Mouse (Mus musculus): ENCODE results near the gene Prr5l.

Gene Prr5l

DNA sequence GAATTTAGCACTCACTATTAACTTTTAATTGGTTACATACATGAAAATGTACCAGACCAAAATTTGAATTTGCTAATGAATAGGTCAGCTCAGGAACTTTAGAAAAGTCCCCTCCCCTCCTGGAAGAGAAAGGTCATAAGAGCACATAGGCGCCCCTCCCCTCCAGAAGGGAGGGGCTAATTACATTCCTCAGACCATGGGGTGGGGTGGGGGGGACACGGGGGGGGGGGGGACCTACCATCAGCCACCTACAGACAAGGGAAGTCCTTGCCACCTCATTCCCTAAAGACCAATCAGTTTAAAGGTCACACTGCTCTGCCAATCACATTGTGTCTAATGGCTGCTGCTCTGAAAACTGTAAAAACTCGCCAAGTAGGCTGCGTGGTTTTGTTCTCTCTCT lies 59.0 kb downstream of the Prr5l start:
- no peak for DNase-seq (ENCODE audit: inconsistent age in 2 of 2, low spot score in 1 of 2)

DNA sequence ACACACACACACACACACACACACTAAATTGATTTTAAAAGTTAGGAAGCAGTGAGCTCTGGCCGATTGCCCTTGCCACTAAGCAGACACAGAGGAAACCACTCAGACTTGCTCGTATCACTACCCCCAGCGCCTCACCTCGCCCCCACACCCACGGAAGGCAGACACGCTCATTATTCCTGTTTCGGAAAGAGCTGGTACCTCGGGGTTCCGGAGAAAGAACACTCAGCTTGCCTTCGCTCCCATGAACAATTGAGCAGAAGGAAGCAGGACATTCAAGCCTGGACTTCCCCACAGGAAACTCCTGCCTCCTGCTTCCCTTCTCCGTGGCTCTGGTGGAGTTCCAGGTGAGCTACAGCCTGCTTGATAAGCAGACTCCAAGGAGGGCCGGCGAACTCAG lies 60.0 kb downstream of the Prr5l start:
- peak; percentile 47 to 62 for DNase-seq (ENCODE audit: inconsistent age in 2 of 2, low spot score in 1 of 2)

DNA sequence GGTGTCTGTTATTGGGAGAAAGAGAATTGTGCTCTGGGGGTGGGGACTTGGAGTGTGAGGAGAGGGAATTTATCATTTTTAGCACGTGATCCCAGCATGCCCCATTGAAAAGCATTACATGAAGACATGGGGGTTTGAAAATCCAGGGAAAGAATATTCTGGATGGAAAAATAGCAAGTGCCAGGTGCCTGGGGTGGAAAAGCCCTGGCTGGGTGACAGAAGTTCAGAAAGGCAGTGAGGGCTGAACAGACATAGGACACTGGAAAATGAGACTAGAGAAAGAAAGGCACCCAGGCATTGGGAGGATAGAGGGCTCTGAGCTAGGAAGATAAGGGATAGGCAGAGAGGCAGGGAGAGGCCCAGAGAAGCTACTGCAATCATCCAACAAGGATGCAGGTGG lies 62.0 kb downstream of the Prr5l start:
- DNase-seq (ENCODE audit: inconsistent age in 2 of 2, low spot score in 1 of 2), result no peak

DNA sequence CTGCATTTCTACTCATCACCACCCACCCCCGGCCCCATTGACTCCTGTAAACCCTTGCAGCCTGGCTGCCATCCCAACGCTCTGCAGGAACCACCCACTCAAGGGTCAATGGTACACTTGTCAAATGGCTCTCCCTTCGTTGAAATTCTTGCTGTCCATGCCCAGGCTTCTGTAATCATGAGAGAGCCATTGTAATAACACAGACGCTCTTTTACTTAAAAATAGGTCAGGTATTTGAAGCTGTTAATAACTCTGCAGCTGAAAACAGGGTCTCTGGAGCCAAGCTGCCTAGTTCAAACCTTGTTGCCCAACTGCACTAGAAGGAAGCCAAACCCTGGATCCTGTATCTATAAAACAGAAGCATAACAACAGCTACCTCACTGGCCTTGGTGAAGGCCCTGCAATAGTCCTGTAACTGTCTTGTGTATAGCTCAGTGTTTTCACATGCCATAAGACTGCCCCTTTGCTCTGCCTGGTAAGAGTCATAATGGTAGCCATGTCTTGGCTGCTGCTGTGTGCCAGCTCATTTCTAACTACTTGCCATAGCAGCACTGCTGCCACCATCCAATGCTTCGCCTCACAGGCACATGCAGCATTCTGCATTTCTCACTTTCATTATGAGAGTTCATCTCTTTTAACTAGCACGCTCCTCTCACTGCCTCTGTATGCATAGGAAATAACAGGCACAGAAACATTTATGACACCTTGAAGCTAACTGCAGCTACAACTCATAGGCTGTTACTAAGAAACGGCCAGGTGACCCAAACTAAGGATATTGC lies 63.7 kb downstream of the Prr5l start:
- no peak for DNase-seq (ENCODE audit: inconsistent age in 2 of 2, low spot score in 1 of 2)

DNA sequence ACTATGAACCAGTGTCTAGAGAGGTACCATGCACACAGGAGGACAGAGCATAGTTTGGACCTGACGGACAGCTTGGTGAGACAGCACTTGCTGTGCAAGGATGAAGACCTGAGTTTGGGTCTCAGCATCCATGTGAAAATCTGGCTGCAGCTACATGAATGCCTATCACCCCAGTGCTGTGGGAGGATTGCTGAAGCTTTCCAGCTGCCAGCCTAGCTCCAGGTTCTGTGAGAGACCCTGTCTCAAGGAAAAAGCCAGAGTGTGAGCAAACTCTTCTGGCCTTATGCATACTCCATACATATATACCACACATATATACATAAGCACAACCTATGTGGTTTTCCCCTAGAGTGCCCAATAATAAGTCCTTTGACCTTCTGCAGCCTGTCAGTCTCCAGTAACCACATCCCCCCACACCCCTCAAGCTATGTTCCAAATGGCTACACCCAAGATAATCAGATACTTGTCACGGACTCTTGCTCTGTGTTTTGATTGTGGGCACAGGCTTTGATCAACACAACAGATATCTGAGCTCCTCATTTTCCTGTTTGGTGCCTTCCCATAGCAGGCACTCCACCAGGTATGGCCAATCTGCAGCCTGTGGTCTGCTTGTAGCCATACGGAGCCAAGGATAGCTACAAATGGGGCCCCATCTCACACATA lies 66.0 kb downstream of the Prr5l start:
- DNase-seq (ENCODE audit: inconsistent age in 2 of 2, low spot score in 1 of 2), result no peak

DNA sequence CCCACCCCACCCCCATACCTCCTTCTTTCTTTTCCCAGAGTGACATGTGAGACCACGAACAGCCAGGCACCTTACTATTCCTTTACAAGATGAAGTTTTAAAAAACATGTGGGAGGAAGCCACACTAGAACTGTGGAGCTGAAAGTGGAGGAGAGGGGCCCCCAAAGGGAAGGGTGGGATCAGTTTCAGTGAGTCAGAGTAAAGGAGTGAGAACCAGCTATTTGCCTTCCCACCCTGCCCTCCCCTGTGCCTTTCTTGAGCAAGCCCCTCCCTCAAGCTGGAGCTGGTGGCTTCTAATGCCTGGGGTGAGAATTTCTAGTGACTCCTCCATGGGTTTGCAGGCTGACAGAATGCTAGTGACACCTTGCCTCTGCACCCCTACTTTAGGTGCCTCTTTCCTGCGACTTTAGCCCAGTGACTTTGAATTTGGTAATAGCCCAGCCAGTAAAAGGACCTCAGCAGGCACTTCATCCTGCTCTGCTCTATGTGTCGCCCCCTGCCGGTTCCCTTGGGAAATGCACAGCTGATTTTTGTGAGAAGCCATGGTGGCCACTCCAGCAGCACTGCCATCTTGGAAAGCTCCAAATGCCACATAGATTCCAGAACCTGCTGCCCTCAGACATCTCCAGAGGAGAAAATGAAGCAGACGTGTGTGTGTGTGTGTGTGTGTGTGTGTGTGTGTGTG lies 67.4 kb downstream of the Prr5l start:
- DNase-seq (ENCODE audit: inconsistent age in 2 of 2, low spot score in 1 of 2), result peak; percentile 23 to 69

DNA sequence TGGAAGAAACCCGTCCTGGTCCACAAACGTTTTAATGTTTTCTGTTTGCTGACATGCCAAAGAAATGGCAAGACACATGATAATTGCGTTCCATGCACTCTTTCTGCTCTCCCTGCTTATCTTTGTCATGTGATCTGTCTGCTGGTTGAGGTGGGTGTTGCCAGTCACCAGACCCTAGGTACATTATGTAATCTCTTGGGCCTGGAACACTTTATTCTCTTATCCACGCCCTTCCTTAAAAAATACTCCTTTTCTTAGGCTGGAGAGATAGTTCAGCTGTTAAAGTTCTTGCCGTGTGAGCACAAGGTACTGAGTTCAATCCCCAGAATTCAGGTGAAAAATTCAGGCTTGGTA lies 68.6 kb downstream of the Prr5l start:
- DNase-seq (ENCODE audit: inconsistent age in 2 of 2, low spot score in 1 of 2), result no peak

DNA sequence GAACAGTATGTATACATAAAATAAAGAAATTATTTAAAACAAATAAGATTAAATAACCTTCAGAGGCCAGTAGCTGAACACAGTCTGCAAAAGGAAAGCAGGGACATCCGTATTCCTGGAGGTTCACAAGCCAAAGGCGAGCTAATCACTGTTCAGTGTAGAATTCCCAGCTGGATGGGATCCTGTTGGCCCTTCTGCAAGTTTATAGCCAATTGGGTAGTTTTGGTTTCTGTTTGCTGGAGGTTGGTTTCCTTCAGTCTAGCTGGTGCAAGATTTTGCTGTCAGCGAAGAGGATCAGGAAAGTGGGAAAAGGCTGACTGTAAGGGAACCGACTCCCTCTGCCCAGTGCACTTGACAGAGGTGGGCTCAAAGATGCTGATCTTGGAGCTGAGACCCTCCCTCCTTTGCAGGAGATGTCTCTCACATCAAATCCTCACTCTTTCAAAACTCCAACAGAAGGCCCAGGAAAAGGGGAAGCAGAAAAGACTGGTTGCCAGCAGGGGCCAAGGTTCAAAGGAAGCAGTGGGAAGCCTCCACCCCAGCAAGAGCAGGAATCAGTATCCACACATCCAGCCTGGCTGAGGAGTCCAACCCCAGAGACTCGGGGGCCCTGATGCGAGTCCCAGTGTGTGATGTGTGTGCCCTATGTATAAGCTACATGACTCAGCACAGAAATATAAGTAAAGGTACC lies 69.1 kb downstream of the Prr5l start:
- DNase-seq (ENCODE audit: inconsistent age in 2 of 2, low spot score in 1 of 2), result peak in 1 of 2 experiments; percentile 46

DNA sequence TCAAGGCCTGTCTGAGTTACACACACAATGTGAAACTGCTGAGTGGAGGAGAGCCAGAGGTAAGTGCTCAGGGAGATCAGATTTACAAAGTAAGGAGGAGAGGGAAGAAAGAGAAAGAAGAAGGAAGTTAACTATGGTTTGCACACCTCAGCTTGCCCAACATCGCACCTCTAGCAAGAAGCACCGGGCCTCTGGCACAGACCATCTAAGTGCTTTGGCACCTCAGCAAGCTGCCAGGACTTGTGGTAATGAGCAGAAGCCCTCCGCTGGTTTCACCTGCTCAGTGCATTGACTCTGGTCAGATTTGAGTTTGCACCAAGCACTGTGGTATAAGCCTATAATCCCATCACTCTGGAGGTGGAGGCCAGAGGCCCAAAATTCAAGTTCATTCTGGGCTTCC lies 70.9 kb downstream of the Prr5l start:
- no peak for DNase-seq (ENCODE audit: inconsistent age in 2 of 2, low spot score in 1 of 2)

DNA sequence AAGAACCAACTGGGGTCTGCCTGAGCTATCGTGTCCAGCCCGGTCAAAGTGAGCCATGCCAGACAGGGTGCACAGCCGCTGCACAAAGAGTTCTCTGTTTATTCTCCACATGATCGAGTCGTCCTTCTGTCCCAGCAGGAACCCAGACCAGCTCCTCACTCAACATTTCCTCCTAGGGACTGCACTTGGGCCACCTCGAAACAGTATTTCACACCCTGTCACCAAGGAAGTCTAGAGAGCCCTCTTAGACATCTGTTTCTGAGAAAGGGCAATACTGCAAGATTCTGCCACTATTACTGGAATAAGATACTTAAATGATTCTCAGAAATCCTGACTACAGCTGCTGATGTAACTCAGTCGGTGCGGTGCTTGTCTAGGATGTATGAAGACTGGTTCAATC lies 72.1 kb downstream of the Prr5l start:
- no peak for DNase-seq (ENCODE audit: inconsistent age in 2 of 2, low spot score in 1 of 2)

DNA sequence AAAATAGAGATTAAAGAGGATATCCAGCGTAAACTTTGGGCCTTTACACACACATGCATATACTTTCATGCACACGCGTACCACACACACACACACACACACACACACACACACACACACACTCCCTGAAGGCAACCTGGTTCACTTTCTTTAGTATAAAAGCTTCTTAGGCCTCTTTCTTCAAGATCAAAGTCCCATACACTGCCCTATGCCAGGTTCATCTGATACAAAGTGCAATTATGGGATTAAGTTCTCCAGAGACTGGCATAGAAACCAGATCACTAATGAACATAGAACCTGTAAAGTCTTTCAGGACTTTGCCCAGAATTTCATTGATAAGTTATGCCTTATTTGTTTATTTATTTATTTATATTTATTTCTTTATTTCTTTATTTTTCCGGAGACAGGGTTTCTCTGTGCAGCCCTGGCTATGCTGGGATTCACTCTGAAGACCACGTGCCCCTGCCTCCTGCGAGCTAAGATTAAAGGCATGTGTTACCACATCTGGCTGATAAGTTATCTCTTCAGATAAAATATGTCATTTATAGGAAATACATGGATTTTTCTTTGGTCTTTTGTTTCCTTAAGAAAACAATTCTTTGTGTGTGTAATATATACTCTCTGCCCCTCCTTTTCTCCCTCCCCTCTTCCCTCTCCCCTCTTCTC lies 73.1 kb downstream of the Prr5l start:
- DNase-seq (ENCODE audit: inconsistent age in 2 of 2, low spot score in 1 of 2), result no peak

DNA sequence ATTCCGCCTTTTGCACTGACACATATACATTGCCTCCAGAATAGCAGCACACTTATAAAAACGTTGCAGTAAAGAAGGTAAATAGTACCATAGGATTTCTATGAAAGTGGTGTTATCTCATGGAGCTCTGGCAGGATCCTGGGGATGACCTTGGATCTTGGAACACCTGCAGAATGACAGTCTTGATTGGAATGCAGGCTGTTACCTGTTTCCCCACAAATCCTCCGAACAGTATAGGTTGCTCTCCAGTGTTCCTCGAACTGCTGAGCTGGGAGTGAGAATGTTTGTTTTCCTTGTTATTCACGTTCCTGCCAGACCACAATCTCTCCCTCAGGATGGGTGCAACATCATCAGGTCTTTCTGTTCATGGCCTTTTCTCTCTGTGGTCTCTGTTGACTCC lies 75.1 kb downstream of the Prr5l start:
- DNase-seq (ENCODE audit: inconsistent age in 2 of 2, low spot score in 1 of 2), result no peak

DNA sequence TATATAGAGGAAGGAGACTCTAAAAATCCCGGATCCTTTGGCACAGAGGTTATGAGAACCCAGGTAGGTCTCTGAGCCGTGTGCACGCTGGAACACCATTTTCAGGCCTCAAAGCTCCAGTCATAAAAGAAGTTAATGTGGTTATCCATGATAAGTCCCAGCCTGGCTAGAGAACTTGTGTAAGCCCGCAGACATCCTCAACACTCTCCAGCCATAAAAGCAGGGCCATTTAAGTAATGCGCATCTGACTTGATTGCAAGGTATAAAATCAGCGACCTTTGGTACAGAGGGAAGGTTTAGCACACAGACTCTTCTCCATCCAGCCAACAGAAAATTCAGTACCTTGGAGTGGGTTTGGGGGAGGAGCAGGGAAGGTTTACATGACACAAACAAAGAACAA lies 80.6 kb downstream of the Prr5l start:
- DNase-seq (ENCODE audit: inconsistent age in 2 of 2, low spot score in 1 of 2), result no peak

DNA sequence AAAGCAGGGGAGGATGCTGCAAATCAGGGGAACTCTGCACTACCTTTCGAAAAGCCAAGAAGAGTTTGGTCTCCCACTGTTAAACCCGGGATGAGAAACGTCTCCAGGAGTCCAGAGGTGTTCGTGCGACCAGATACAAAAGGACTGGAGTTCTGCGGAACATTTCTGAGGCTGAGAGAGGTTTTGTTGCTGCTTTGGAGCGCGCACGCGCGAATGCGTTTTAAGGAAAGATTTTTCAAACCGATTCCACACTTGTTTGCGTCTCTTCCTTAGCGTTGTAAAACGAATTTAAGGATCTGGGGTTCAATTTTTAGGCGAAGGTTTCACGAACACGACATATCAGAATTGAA lies 85.0 kb downstream of the Prr5l start:
- no peak for DNase-seq (ENCODE audit: inconsistent age in 2 of 2, low spot score in 1 of 2)

DNA sequence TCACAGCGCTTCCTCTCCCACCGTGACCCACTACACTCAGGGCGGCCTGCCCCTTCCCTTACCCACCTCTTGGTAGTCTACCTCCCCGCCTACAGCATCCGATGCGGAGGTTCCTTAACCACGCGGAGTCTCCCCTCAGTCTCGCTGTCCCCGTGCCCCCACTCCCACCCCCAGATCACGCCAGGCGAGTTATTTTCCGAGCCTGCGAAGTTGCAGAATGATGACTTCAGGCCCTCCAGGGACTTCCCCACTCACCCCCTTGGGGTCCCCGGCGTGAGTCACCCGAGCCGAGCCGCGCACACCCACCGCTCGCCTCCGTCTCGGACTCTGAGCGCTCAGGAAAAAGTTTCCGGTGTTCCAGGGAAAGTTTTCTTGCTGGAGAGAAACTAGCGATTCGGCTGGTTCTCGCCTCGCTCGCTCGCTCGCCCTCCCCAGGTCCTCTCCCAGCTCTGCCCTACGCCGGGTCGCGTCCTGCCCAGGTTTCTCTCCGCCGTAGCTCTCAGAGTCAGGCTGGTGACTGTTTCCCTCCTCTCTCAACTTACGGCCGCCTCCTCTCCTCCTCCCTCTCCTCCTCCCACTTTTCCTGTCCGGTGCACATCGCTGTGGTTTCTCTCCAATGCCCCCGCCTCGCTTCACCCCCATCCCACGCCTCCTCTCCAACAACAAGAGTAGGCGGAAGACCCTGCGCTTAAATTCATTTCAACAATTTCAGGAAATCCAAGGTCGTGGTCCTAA lies 85.5 kb downstream of the Prr5l start:
- peak; percentile 25 to 74 for DNase-seq (ENCODE audit: inconsistent age in 2 of 2, low spot score in 1 of 2)

DNA sequence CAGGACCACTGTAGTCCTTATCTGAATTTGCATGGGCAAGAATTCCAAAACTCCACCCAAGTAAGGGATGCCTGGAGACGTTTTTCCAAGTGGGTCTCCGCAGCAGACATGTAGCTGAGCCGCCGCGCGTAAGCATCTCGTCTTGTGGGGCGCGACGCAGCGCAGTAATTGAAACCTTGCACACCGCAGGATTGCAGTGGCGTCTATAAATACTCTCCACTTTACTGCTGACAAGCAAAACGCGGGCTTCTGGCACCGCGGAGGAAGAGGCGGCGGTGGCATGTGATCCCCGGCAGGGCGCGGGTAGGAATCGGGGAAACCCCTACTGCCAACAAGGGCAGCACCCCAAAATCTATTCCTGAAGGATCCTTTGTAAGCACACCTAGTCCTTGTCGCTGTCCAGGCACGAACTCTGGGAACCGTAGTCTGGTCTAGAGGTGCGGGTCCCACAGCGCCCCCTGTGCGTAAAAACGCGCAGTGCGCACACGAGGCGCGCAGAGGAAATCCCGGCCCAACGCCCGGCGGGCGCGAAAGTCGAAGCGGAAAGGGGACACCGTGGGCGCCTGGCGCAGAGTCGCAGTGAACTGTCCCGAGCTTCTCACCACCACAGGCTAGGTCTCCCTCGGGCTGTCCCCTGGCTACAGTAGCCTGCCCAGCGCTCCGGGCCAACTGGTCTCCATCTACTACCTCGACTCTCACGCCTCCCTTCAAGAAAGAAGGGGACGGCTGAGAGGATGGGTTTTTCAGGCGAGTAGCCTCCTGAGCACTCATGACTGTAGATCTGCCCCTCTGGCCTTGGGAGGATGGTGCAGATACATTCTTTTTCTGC lies 86.3 kb downstream of the Prr5l start:
- peak; percentile 62 to 88 for DNase-seq (ENCODE audit: inconsistent age in 2 of 2, low spot score in 1 of 2)

DNA sequence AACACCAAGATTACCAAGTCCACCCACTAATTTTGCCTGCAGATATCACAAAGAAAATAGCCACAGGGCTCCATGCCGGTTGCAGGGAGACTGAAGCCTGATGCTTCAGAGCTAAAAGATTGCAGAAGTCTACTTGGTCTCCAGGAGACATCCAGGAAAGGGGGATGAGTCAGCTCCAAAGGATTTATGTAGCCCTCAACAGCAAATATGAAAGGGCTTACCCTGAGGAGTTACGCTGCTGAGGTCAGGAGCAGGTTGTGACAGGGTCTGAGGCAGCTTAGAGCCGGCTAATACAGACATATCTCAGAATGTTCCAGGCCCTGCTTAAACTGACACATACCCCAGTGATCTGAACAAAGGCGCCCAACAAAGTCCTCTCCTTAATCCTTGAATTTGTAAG lies 90.7 kb downstream of the Prr5l start:
- DNase-seq (ENCODE audit: inconsistent age in 2 of 2, low spot score in 1 of 2), result no peak

DNA sequence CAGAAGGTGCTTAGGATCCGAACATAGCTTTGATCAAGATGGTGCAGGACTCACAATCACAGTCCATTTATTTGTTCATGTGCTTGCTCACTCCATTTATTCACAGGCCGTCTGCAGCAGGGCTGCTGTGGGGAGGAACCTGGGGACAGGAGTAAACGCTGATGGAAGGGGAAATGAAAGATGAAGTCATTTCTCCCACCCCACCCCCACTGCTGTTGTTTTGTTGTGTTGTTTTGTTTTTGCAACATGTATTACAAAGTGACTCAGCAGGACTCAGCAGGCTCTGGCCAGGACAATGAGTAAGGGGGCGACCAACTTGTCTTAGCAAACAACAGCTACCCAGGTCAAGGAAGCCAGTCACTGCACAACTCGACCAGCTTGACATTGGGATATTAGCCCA lies 99.6 kb downstream of the Prr5l start:
- no peak for DNase-seq (ENCODE audit: inconsistent age in 2 of 2, low spot score in 1 of 2)

DNA sequence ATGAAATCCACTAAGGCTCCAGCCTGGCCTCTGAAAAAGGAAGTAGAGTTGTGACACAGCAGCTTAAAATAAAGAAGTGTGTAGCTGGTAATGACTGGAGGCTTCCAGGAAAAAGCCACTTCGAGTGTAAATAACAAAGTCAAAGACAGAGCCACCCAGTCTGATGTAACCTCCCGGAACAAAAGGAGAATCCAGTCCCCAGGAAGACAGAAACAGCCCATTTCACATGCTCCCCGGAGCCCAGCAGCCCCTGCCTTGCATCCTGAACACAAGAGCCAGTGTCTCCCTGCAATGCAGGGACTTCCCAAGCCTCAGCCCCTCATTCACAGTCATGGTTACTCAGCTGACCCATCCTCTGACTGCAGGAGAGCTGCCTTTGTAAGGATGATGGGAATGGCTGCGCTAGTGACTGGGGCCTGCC lies 101.5 kb downstream of the Prr5l start:
- DNase-seq (ENCODE audit: inconsistent age in 2 of 2, low spot score in 1 of 2), result no peak

DNA sequence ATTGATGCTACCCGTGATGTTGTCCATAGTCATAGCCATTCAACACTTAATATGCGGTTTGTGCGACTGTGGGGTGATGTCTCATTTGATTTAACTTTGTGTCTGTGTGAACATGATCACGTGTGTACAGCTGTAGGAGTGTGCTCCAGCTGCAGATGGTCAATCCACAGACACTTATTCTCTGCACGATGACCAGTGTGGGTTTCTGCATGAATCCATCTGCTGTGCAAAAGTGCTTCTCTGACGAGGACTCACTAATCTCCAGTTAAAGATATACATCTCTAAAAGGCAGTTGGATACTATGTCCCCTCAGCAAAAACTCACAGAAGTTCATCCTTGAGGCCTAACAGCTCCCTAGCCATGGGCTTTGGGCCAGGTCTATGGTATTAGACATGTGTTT lies 104.7 kb downstream of the Prr5l start:
- DNase-seq (ENCODE audit: inconsistent age in 2 of 2, low spot score in 1 of 2), result no peak

Data from adrenal gland, adult (tissue).